Mouse (Mus musculus): ENCODE measurements around the gene Tdpoz2. TPM values are rescaled to one million over a fixed set of nuclear protein-coding genes. Genes with fewer than 3 reads are reported as not detected.
"Not testable (repeated sequence)": the region's sequence is repeated elsewhere in the genome, so short reads cannot be mapped to it uniquely, and the experiment has no call there.

Gene Tdpoz2
- not detected in 2 replicates for polyA plus RNA-seq (2012; rRNA removed)

- TF ChIP-seq CTCF (IDR thresholded peaks at IDR 0.05; ENCODE audit: extremely low read depth, insufficient read depth, low read length) (no peak), POLR2A (IDR thresholded peaks at IDR 0.05; ENCODE audit: extremely low read depth, insufficient read depth, low read length) (no peak)
- Histone ChIP-seq H3K4me3 (ENCODE audit: insufficient read depth, low read length) (no peak within 1 kb of the TSS), H3K27ac (ENCODE audit: insufficient read depth, low read length) (no peak within 1 kb of the TSS), H3K4me1 (ENCODE audit: control insufficient read depth, insufficient read depth, low read length) (no peaks in the 10 kb centered on the region)
Measured at GRCm38 (mm10) chr3:93652586-93652985, at the start of gene Tdpoz2. TSS of gene Tdpoz2 (minus strand) at chr3:93652686.

DNA sequence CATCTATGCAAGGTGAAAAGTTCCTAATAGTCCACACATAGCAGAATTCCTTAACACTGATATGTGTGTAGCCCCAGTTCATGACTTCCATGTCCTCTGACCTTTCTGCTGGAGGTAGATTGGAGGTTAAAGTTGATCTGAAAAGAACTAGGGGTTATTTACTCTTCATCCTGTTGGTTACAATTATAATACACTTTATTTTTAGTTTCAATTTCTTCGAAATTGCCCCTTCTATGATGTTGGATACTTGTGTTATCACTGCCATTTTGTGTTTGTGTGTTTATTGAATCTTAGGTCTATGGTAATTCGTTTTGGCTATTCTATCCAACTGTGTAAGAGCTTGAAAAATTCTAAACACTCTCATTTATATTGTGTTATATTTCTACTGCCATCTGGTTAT, 40.5 kb upstream of the Tdpoz2 start, which contains the start of gene Gm37596:
Gene Gm37596 (minus strand): TSS at position 101 of the 400 bp plus-strand sequence.
- H3K27ac ChIP-seq (ENCODE audit: insufficient read depth, low read length); H3K4me1 ChIP-seq (ENCODE audit: control insufficient read depth, insufficient read depth, low read length); H3K4me3 ChIP-seq (ENCODE audit: insufficient read depth, low read length): not testable (repeated sequence)

DNA sequence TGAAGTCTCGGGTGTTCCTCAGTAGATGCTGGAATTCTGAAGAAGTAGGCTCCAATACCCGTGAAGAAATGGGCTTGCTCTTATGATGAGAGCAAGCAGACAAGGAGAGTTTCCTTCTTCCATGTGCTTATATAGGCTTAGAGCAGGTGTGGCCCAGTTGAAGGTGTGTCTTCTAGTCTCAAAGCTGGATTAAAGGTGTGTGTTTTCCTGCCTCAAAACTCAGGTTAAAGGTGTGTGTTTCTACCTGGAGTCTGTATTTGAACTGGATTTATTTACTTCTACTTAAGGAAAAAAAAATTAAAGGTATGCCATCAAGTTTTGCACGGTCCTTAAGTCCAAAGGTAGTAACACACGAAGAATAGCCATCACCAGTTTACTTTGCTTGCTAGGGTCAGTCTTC, 23.7 kb upstream of the Tdpoz2 start, which contains the start of gene Tdpoz1:
Gene Tdpoz1 (minus strand): TSS at position 101 of the 400 bp plus-strand sequence.
- H3K4me1 ChIP-seq (ENCODE audit: control insufficient read depth, insufficient read depth, low read length): not testable (repeated sequence)

GRCm38 (mm10) chr3:93670805-93671503, 18.5 kb upstream of the Tdpoz2 start:
- H3K4me3 ChIP-seq (ENCODE audit: insufficient read depth, low read length); H3K4me1 ChIP-seq (ENCODE audit: control insufficient read depth, insufficient read depth, low read length); H3K27ac ChIP-seq (ENCODE audit: insufficient read depth, low read length): not testable (repeated sequence)

More for the DNA sequence above, 23.7 kb upstream of the Tdpoz2 start, which contains the start of gene Tdpoz1:
- not testable (repeated sequence) for H3K4me3 ChIP-seq (ENCODE audit: insufficient read depth, low read length); H3K27ac ChIP-seq (ENCODE audit: insufficient read depth, low read length)

DNA sequence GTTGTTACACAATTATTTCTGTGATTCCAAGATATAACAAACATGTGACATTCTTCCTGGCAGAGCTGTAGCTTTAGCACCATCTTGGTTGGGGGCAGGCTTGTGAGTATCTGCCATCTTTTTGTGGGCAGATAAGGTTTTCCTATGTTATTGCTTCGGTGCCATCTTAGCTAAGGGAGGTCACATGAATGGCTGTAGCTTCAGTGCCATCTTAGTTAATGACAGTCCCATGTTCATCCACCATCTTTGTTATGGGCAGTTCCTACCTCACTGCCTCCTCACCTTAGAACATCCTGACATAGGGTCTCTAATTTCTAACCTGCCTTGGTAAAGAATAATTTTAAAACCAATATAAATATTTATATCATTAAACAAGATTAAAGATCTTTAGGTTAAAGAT, 1.8 kb upstream of the Tdpoz2 start:
- Histone ChIP-seq H3K4me3 (ENCODE audit: insufficient read depth, low read length) (no peak overlapping the region), H3K4me1 (ENCODE audit: control insufficient read depth, insufficient read depth, low read length) (no peaks in the 10 kb centered on the region), H3K27ac (ENCODE audit: insufficient read depth, low read length) (no peak overlapping the region)
- TF ChIP-seq POLR2A (IDR thresholded peaks at IDR 0.05; ENCODE audit: extremely low read depth, insufficient read depth, low read length): no peak
- no peak for TF ChIP-seq CTCF (IDR thresholded peaks at IDR 0.05; ENCODE audit: extremely low read depth, insufficient read depth, low read length)

- H3K4me3 ChIP-seq (ENCODE audit: insufficient read depth, low read length); H3K4me1 ChIP-seq (ENCODE audit: control insufficient read depth, insufficient read depth, low read length); H3K27ac ChIP-seq (ENCODE audit: insufficient read depth, low read length): not testable (repeated sequence)
Measured at GRCm38 (mm10) chr3:93630917-93631714, 21.4 kb downstream of the Tdpoz2 start.

- H3K27ac ChIP-seq (ENCODE audit: insufficient read depth, low read length); H3K4me3 ChIP-seq (ENCODE audit: insufficient read depth, low read length); H3K4me1 ChIP-seq (ENCODE audit: control insufficient read depth, insufficient read depth, low read length): not testable (repeated sequence)
- TF ChIP-seq CTCF (IDR thresholded peaks at IDR 0.05; ENCODE audit: extremely low read depth, insufficient read depth, low read length): peak; percentile 54
Measured at GRCm38 (mm10) chr3:93608970-93609369, 43.5 kb downstream of the Tdpoz2 start.

GRCm38 (mm10) chr3:93601903-93602302, 50.6 kb downstream of the Tdpoz2 start:
- no peak overlapping the region for H3K27ac ChIP-seq (ENCODE audit: insufficient read depth, low read length)
- peaks cover 4% of the 10 kb centered on the region; the same call in 1 of the 2 replicates for H3K4me1 ChIP-seq (ENCODE audit: control insufficient read depth, insufficient read depth, low read length)
- H3K4me3 ChIP-seq (ENCODE audit: insufficient read depth, low read length): no peak overlapping the region
- TF ChIP-seq POLR2A (IDR thresholded peaks at IDR 0.05; ENCODE audit: extremely low read depth, insufficient read depth, low read length) (no peak), CTCF (IDR thresholded peaks at IDR 0.05; ENCODE audit: extremely low read depth, insufficient read depth, low read length) (no peak)

Other genes with a start within 250 kb of the Tdpoz2 start
- gene Tchh, start 210.4 kb downstream of the Tdpoz2 start, polyA plus RNA-seq (2012; rRNA removed): 1.5 and 1.8 TPM in 2 replicates
- gene Tchhl1, start 183.9 kb downstream of the Tdpoz2 start, polyA plus RNA-seq (2012; rRNA removed): not detected in 2 replicates
- gene S100a11, start 132.2 kb downstream of the Tdpoz2 start, polyA plus RNA-seq (2012; rRNA removed): 20.9 and 21.5 TPM in 2 replicates
- 45.9 and 56.7 TPM in 2 replicates for gene S100a10, start 97.6 kb downstream of the Tdpoz2 start, polyA plus RNA-seq (2012; rRNA removed)
- gene Tdpoz1, start 23.6 kb upstream of the Tdpoz2 start, polyA plus RNA-seq (2012; rRNA removed): not detected in 2 replicates
- gene Gm37596, start 40.4 kb upstream of the Tdpoz2 start, polyA plus RNA-seq (2012; rRNA removed): not detected in 2 replicates
- gene Gm5773, start 120.3 kb upstream of the Tdpoz2 start, polyA plus RNA-seq (2012; rRNA removed): 0.08 TPM in 1 of 2 replicates, not detected in the other
- not detected in 2 replicates for gene Tdpoz4, start 143.7 kb upstream of the Tdpoz2 start, polyA plus RNA-seq (2012; rRNA removed)
- gene Tdpoz3, start 173.3 kb upstream of the Tdpoz2 start, polyA plus RNA-seq (2012; rRNA removed): not detected in 2 replicates

Measured in cortical plate, adult 2 months (tissue).